Mouse (Mus musculus) frontal cortex, postnatal 25 days (tissue): ENCODE results near the gene Olfr1297.

Experiments used
- DNase-seq, 2 experiments: peaks; one replicate each; pipeline ENCODE4 v3.0.0; 2022; ENCODE audit warnings: low spot score in 2 of 2

Gene Olfr1297

GRCm38 (mm10) chr2:111626397-111626796 is at the start of gene Olfr1297:
Gene Olfr1297, minus strand, starts transcription at chr2:111626497.
- no peak for DNase-seq

GRCm38 (mm10) chr2:111661119-111661518 is 34.8 kb upstream of the Olfr1297 start, which contains the start of gene Olfr1299:
Gene Olfr1299, plus strand, starts transcription at chr2:111661419.
- DNase-seq: no peak

GRCm38 (mm10) chr2:111649101-111649500 is 22.8 kb upstream of the Olfr1297 start, which contains the start of gene Olfr1298:
Gene Olfr1298, minus strand, starts transcription at chr2:111649201.
- no peak for DNase-seq

DNA sequence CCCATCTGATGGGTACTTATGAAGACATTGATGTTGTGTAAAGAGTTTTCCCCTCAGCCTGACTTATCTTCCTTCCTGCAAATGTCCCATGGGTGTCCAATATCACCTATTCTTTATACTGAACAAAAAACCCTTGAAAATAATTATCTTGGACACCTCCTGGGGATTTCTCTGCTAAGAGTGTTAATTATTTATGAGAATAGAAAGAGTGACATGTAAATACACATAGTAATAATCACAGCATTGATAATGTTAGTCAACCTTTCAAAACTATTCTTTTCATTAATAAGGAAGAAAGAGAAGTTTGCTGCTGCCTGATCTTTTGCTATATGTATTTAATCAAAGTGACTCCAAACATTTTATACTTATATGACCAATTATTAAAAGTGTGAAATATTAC is 56.7 kb downstream of the Olfr1297 start, which contains the start of gene Olfr1295:
TSS of gene Olfr1295 (minus strand) at position 101 of the 400 bp plus-strand sequence.
- no peak for DNase-seq
